Mouse (Mus musculus) thymus, adult 2 months (tissue): ENCODE results near the gene Tmem205. TPM values are rescaled to one million over a fixed set of nuclear protein-coding genes. Genes with fewer than 3 reads are reported as not detected.

Experiments used
- DNase-seq: peaks from one replicate; pipeline ENCODE4 v3.0.0; 2021
- H3K27ac ChIP-seq: fragments of 200-500 bp; 2 replicates; pipeline ENCODE4 v1.5.1; 2012; ENCODE audit warnings: low read length, control low read depth; ENCODE audit not compliant: control insufficient read depth, insufficient read depth
- H3K27me3 ChIP-seq: fragments of 200-500 bp; 2 replicates; pipeline ENCODE4 v1.6.1; 2012; ENCODE audit warnings: mild to moderate bottlenecking, low read length, moderate library complexity, mixed read lengths; ENCODE audit not compliant: control insufficient read depth, insufficient read depth
- H3K36me3 ChIP-seq: fragments of 200-500 bp; 2 replicates; pipeline ENCODE4 v1.6.1; 2012; ENCODE audit warnings: mild to moderate bottlenecking, low read length, moderate library complexity; ENCODE audit not compliant: control insufficient read depth, insufficient read depth
- H3K4me1 ChIP-seq: fragments of 200-500 bp; replicated peaks from 2 replicates; pipeline ENCODE4 v1.6.1; 2012; ENCODE audit warnings: low read length; ENCODE audit not compliant: control insufficient read depth, insufficient read depth
- H3K4me3 ChIP-seq: fragments of 200-500 bp; 2 replicates; pipeline ENCODE4 v1.5.1; 2012; ENCODE audit warnings: mild to moderate bottlenecking, low read length, control low read depth, moderate library complexity; ENCODE audit not compliant: control insufficient read depth, insufficient read depth
- CTCF ChIP-seq: fragments of 200-500 bp; IDR thresholded peaks from 2 replicates; pipeline ENCODE4 v1.5.1; 2012; ENCODE audit warnings: mild to moderate bottlenecking, control low read depth, low read length, moderate library complexity, borderline replicate concordance; ENCODE audit not compliant: control insufficient read depth, poor library complexity, insufficient read depth; ENCODE audit errors: extremely low read depth
- POLR2A ChIP-seq: fragments of 200-500 bp; IDR thresholded peaks from 2 replicates; pipeline ENCODE4 v1.6.1; 2012; ENCODE audit warnings: mild to moderate bottlenecking, low read length, control low read depth, moderate library complexity; ENCODE audit not compliant: control insufficient read depth, poor library complexity, insufficient read depth; ENCODE audit errors: extremely low read depth
- WGBS: fragments of 180-500 bp; shearing (Covaris S2); methylation state at CpG from one replicate; pipeline ENCODE4 v1.1.7; 2018; 5-methylcytosine and 5-hydroxymethylcytosine counted together
- polyA plus RNA-seq: library from polyadenylated mRNA; depleted of rRNA; stranded (reverse); fragments of >200 nt; gene quantifications from 2 replicates; pipeline ENCODE4 v1.2.3, GENCODE M21; 2012

The Tmem205 gene
- polyA plus RNA-seq, 1 experiment: 47.7 TPM

DNA sequence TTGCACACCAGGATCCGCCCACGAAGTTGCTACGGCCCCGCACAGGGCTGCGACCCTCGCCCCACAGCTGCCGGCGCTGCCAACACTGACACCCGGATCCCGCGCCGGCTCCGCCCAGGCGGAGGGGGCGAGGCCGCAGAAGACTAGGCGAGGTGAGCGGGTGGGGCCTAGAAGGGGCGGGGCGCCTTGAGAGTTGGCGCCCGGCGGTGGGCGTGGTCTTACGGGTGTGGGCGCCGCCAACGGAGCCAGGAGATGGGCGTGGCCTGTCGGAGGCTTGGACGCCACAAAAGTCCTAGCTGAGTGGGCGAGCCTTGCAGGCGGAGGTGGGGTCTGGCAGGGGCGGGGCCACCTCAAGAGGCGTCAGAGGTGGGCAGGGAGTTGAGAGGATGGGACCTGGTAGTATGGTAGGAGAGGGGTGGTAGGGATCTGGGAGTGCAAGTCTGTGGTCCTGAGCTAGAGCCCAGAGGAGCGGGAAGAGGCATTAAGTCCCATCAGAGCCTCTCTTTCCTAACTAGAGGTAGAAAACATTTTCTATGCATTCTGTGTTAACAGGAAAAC, 9.2 kb downstream of the Tmem205 start, which contains the start of gene Rab3d:
Rab3d (minus strand) TSS at position 158 of the 558 bp plus-strand sequence.
- Histone ChIP-seq H3K27ac (no peak within 1 kb of the TSS), H3K27me3 (no peaks in the 10 kb centered on the region), H3K4me1 (peaks cover 11% of the 10 kb centered on the region), H3K36me3 (no peaks in the 10 kb centered on the region), H3K4me3 (peak within 1 kb of the TSS; percentile 72)
- TF ChIP-seq CTCF (peak; percentile 60; the same call in 1 of the 2 replicates), POLR2A (peak; percentile 80)
- under 1% methylated on average over 36 of the region's 36 CpGs for WGBS
- peak; percentile 95 for DNase-seq

DNA sequence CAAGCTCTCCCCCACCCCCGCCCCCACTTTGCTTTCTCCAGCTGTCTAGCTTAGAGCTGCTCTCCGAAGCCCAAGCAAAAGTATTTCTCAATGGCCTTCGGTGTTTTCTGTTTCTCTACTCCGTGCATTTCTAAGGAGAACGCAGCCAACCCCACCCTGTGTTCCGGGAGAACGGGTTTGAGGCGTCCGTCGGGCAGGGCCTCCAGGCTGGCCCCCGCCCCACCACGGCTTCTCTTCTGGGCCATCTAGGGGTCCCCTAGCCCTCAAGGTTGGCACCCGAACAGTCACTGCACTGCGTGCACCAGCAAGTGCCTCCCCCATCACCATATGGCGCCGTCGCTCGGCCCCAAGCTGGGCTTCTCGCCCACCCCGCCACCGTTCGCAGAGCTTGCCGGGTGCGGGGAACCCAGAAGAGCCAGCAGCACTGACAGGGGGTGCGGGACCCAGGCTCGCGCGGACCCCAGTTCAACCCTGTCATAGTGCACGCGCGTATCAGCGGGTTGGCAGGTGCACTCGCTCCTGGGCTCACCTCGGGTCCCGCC, 9.8 kb downstream of the Tmem205 start:
- DNase-seq: no peak
- H3K4me1 ChIP-seq: peaks cover 11% of the 10 kb centered on the region
- H3K4me3 ChIP-seq: peak overlapping the region; percentile 72
- TF ChIP-seq POLR2A: no peak
- no peak for TF ChIP-seq CTCF
- 3% methylated on average over 35 of the region's 35 CpGs for WGBS
- no peaks in the 10 kb centered on the region for H3K27me3 ChIP-seq
- no peaks in the 10 kb centered on the region for H3K36me3 ChIP-seq
- no peak overlapping the region for H3K27ac ChIP-seq

DNA sequence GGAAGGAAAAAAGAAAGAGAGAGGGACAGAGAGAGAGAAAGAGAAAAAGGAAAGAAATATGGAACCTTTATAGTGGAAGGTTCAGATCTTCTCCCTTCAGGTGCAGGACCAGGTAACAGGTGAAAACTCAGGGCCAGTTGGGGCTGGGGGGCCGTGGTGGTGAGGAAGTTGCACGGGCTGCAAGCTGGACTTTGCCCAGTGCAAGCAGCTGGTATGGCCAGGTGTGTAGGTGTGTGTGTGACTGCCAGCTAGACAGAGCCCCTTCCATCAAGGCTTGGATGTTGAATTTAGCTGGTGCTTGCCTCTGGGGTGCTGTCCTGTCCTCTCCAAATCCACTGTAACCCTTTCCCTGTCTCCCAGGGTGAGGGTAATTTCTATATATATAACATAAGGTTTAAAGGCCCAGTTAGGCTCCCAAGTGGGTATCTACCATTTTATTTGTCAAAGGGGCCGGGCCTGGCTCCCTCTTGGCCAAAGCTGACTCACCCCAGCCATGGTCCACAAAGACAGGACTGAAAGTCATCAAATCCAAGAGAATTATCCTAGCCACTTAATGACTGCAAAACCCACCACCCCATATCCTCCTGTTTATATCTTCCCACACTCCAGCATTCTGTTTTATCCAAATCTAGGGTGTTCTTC, 10.4 kb downstream of the Tmem205 start:
- H3K4me1 ChIP-seq: peaks cover 11% of the 10 kb centered on the region
- TF ChIP-seq POLR2A (no peak), CTCF (no peak)
- H3K36me3 ChIP-seq: no peaks in the 10 kb centered on the region
- DNase-seq: no peak
- WGBS: 65% methylated on average over 3 of the region's 3 CpGs
- no peak overlapping the region for H3K27ac ChIP-seq
- H3K4me3 ChIP-seq: peak overlapping the region; percentile 72; the same call in 1 of the 2 replicates
- H3K27me3 ChIP-seq: no peaks in the 10 kb centered on the region

DNA sequence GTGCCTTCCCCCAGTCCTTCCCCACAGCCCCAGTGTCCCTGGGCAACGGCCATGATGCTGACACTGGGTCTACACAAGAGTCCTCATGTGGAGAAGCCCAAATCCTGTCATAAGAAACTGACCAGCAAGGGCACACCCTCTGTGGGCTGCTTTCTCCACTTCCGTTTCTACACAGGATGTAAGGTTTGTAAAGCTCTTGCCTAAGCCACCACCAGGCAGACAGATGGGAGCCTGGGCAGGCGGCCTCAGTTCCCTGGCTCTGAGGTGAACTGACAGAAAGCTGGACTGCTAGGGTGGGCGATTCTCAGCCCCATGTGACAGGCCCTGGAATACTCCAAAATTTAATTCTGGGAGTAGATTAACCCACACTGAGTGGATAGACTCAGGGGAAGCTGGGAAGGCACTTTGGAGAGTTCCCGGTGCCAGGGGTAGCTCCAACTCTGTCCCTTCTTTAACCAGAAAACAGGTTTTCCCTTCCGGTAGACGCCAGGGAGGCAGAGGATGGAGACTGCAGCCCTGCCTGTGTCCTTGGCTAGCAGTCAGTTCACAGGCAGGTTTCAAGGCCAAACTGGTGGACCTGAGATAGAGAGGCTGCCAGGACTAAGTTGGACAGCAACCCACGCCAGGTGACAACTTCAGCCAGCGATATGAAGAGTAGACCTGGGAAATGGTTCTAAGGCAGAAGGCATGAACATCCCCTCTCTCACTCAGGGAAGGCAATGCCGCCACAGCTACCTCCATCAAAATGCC, 17.7 kb downstream of the Tmem205 start:
- H3K4me1 ChIP-seq: peaks cover 26% of the 10 kb centered on the region
- no peaks in the 10 kb centered on the region for H3K27me3 ChIP-seq
- no peak overlapping the region for H3K27ac ChIP-seq
- 65% methylated on average over 10 of the region's 10 CpGs for WGBS
- no peak for TF ChIP-seq CTCF
- TF ChIP-seq POLR2A: no peak
- no peaks in the 10 kb centered on the region for H3K36me3 ChIP-seq
- no peak for DNase-seq
- no peak overlapping the region for H3K4me3 ChIP-seq

DNA sequence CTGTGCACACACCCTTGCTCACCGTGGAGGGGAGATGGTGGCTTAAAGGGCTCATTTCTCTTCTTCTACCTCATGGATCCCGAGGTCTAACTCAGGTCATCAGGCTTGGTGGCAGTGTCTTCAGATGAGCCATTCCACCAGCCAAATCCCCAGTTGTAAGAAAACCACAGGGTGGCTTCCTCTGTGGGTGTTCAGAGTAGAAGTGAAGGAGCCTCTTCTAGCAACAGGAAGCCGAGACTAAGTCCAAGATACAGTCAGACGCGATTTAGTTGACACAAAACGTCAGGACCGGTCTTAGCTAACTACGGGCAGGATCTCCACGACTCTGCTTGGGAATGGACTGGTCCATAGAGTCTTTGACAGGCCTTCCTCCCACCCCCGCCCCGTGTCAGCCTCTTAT, 19.1 kb downstream of the Tmem205 start:
- peak overlapping the region; percentile 16; the same call in 1 of the 2 replicates for H3K27ac ChIP-seq
- H3K4me3 ChIP-seq: no peak overlapping the region
- no peak for TF ChIP-seq CTCF
- TF ChIP-seq POLR2A: no peak
- no peaks in the 10 kb centered on the region for H3K36me3 ChIP-seq
- WGBS: 8% methylated on average over 11 of the region's 11 CpGs
- H3K27me3 ChIP-seq: no peaks in the 10 kb centered on the region
- DNase-seq: no peak
- peaks cover 26% of the 10 kb centered on the region for H3K4me1 ChIP-seq

DNA sequence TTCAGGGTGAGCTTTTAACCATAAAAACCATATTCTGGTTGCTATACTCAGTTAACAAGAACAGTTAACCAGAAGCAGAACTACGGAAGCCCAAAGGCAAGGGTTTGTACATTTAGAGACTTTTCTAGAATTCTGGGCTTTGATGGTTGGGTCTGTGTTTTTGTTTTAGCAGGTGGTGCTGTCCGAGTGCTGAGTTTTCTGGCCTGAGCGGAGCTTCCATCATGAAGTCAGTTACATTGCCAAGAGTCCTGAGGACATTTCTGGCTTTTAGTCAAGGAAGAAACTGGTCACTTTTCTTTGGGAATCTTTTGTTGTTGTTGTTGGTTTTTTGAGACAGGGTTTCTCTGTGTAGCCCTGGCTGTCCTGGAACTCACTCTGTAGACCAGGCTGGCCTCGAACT, 23.3 kb downstream of the Tmem205 start:
- H3K36me3 ChIP-seq: no peaks in the 10 kb centered on the region
- H3K27ac ChIP-seq: no peak overlapping the region
- H3K4me1 ChIP-seq: peaks cover 18% of the 10 kb centered on the region
- no peak for TF ChIP-seq POLR2A
- TF ChIP-seq CTCF: no peak
- 93% methylated on average over 4 of the region's 4 CpGs for WGBS
- H3K27me3 ChIP-seq: no peaks in the 10 kb centered on the region
- H3K4me3 ChIP-seq: no peak overlapping the region
- DNase-seq: no peak
